Mouse (Mus musculus) cortical plate, adult 2 months (tissue): ENCODE measurements at regions not wholly inside any gene's neighbourhood (a gene's known extent, or its start where the extent isn't known, plus 50 kb on each side); places are given as distances from the start of the nearest gene placed in this dataset.

Experiments used
- H3K27ac ChIP-seq: fragments of 200-500 bp; 2 replicates; pipeline ENCODE4 v1.5.1; 2012; ENCODE audit warnings: low read length, control low read depth, inconsistent platforms; ENCODE audit not compliant: insufficient read depth
- H3K4me1 ChIP-seq: fragments of 200-500 bp; 2 replicates; pipeline ENCODE4 v1.6.1; 2011; ENCODE audit warnings: low read length; ENCODE audit not compliant: control insufficient read depth, insufficient read depth
- H3K4me3 ChIP-seq: fragments of 200-500 bp; 2 replicates; pipeline ENCODE4 v1.5.1; 2011; ENCODE audit warnings: mild to moderate bottlenecking, low read length, control low read depth; ENCODE audit not compliant: insufficient read depth
- CTCF ChIP-seq: fragments of 200-500 bp; IDR thresholded peaks from 2 replicates; pipeline ENCODE4 v1.5.1; 2011; ENCODE audit warnings: mild to moderate bottlenecking, control low read depth, low read length; ENCODE audit not compliant: insufficient read depth; ENCODE audit errors: extremely low read depth
- POLR2A ChIP-seq: fragments of 200-500 bp; IDR thresholded peaks from 2 replicates; pipeline ENCODE4 v1.6.1; 2011; ENCODE audit warnings: mild to moderate bottlenecking, low read length, control low read depth; ENCODE audit not compliant: insufficient read depth; ENCODE audit errors: extremely low read depth

DNA sequence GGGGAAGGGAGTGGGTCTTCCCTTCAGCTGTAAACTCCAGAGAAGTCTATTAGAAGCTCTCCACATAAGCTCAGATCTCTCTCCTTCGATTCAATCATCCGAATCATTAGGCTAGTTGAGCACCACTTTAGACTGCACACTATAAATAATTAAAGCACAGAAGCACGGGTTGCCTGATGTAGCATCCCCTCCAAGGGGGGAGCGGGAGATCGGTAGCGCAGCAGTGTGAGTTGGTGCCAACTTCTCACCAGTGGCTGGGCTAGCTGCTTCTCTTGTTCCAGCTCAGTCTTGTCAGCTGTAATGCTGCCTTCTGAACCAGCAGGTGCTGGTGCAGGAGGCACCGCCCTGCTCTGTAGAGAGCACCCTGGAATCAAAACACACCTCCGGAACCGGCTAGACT lies 78.6 kb downstream of the A830031A19Rik start:
- TF ChIP-seq POLR2A (no peak), CTCF (no peak)
- H3K27ac ChIP-seq, result no peak overlapping the region
- H3K4me1 ChIP-seq, result no peaks in the 10 kb centered on the region
- no peak overlapping the region for H3K4me3 ChIP-seq

DNA sequence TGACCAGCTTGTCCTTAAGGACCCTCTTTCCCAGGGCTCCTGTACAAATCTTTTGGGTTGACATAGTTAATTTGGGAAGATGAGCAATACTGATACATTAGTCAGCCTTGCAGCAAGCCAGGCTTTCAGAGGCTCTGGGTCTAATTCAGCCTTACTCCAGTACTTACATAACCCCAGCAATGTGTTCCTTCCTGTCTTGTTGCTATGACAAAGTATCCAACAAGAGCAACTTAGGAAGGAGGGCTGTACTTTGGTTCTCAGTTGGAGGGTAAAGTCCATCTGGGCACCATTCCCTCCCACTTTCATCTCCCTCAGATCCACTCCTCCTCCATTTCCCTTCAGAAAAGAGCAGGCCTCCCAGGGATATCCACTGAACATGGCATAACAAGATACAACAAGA lies 80.7 kb downstream of the A830031A19Rik start:
- Histone ChIP-seq H3K4me1 (no peaks in the 10 kb centered on the region), H3K4me3 (no peak overlapping the region), H3K27ac (no peak overlapping the region)
- no peak for TF ChIP-seq POLR2A
- no peak for TF ChIP-seq CTCF

DNA sequence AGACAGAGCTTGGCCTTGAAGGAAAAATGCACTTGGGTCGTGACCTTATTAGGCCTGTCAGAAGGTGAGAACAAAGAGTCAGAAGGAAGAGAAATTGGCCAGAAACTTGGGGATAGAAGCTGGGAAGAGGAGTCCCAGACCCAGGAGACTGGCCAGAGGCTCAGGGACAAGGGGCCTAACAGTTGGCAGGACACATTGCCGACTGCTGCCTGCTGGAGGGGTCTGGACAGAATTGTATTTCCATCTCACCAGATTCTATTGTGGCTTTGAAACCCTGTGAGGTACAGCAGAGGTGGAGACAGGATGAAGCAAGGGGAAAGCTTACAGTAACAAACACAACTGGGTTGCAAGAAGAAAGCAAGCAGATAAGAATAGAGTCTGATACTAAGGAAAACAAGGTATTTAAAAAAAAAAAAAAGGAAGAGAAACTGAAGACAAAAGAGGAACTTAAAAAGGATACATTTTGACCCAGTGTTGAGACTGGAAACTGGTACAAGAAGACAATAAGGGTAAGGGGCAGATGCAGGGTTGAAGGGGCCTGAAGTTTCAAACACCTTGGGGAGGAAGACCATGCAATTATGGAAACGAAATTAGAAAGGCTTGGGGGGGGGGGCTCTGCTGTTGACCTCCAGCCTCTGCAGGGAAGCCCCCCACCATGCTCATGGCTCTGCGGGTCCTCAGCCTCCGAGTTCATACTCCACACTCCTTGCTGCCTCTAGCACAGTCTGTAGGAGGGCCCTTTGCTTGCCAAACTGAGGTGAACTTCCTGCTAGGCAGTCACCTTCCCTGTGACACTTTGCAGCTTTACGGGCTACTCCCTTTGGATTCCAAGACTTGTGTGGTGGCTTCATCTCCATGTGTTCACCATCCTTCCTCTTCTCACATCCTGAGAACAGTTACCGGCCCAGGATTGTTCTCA lies 87.1 kb downstream of the A830031A19Rik start:
- TF ChIP-seq POLR2A, result no peak
- no peak for TF ChIP-seq CTCF
- Histone ChIP-seq H3K4me1 (no peaks in the 10 kb centered on the region), H3K4me3 (no peak overlapping the region), H3K27ac (no peak overlapping the region)

DNA sequence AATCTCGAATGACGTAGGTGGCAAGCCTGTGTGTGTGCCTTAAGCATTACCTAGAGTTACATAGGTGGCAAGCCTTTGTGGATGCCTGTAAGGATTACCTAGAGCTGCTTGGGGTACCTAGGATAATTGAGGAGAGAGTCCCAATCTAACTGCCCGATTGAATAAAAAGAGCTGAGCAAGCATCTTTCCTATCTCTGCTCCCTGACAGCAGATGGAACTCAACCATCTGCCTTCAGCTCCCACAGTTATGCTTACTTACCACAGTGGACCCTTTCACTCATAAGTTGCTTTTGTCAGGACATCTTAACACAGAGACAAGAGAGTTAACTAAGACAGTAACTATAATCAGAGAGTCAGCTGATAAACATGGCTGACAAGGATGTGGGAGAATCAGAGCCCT lies 89.6 kb downstream of the A830031A19Rik start:
- H3K4me1 ChIP-seq, result no peaks in the 10 kb centered on the region
- H3K4me3 ChIP-seq, result no peak overlapping the region
- TF ChIP-seq POLR2A (no peak), CTCF (no peak)
- H3K27ac ChIP-seq, result no peak overlapping the region

DNA sequence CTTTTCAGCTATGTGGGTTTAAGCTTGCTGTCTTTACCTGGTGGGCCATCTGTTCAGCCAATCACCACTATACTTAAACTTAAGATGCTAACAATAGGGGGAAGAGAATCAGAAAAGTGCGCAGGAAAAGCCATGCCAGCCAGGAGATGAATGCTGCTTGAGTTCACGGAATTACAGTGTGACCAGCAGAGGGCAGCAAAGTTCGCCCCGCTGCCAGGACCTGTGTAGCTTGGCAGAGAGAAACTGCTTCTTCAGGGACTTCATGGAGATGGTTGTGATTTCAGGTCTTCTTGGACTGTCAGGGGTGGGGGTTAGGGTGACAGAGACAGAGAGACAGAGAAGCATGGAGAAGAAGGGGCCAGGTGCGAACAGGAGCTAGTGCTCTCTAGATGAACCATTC lies 84.3 kb upstream of the Papolg start:
- TF ChIP-seq CTCF (peak; percentile 87), POLR2A (no peak)
- no peak overlapping the region for H3K27ac ChIP-seq
- peaks cover 4% of the 10 kb centered on the region for H3K4me1 ChIP-seq
- no peak overlapping the region for H3K4me3 ChIP-seq

DNA sequence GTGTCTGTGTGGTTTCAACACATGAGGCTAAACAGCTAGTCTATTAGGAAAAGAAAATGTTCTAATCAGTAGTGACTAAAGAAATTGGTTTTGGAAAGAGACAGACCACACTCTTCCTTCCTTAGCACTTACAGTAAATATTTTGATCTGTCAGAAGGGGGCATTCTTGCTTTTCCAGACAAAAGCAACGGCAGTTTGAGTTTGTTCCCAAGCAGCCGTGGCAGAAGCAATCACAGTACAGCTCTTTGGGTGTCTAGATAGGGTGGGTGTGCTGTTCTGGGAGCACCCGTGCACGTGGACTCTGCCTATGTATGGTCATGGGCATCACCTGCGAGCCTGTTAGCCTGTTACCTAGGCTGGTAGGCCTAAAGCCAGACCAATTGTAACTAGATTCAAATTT lies 83.2 kb upstream of the Papolg start:
- H3K4me3 ChIP-seq, result no peak overlapping the region
- peaks cover 4% of the 10 kb centered on the region for H3K4me1 ChIP-seq
- H3K27ac ChIP-seq, result no peak overlapping the region
- TF ChIP-seq POLR2A (no peak), CTCF (peak; percentile 26)

DNA sequence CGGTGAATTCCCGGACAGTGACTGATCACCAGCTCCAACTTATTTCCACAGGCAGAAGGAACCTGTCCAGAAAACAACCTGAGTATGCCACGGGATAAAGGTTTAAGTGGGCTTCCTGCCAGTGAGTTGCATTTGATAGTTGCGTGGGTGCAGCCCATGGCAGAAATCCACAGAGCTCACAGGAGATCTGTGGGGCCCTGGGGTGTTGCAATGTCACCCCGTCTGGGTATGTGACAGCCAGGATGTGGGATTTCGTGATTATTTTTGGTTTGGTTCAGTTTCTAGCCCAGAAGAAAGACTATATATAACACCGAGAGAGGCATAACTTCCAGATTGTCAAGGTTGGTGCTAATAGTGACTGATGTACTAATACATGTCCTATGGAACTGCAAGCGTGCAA lies 82.0 kb upstream of the Papolg start:
- TF ChIP-seq POLR2A, result no peak
- TF ChIP-seq CTCF, result no peak
- Histone ChIP-seq H3K4me1 (peaks cover 4% of the 10 kb centered on the region), H3K4me3 (no peak overlapping the region), H3K27ac (0 out of 2 replicates have a peak overlapping the region, but pooled peaks have one; percentile 39)

DNA sequence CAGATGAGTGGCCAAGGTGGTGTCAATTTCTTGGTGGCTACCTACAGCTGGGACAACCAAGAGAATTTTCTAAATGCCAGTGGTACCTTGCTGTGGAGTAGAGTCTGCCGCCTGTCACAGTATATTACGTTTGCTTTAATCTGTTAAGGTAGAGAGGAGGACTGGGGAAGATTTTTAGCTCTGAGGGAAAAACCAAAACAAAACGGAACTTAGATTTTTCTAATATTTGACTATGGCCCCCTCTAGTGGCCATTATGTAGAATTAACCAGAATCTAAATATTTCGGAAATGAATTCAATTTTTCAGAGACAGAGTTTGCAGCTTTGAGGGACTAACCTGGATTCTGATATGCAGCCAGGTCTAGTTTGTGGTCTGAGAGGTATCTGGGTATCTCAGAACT lies 59.3 kb upstream of the Papolg start:
- Histone ChIP-seq H3K4me3 (no peak overlapping the region), H3K27ac (no peak overlapping the region), H3K4me1 (no peaks in the 10 kb centered on the region)
- TF ChIP-seq POLR2A (no peak), CTCF (no peak)

DNA sequence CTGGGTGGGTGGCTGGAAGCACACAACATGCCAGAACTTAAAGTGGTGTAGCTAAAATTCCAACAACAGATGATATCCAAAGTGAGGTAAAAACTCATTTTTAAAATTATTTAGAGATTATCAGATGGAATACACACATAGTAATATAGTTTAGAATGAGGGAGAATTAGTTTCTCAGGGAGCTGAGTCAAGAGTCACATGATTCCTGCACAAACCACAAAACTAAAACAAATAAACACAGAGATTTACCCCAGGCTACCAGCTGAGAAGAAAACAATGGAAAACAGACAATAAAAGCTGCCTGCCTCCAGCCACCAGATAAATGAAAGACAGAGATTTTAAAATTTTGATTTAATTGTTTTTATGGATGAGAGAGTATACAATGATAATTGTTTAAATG lies 50.9 kb upstream of the Papolg start:
- TF ChIP-seq CTCF, result no peak
- no peak for TF ChIP-seq POLR2A
- Histone ChIP-seq H3K27ac (no peak overlapping the region), H3K4me1 (no peaks in the 10 kb centered on the region)

More for the DNA sequence above, 50.9 kb upstream of the Papolg start:
- no peak overlapping the region for H3K4me3 ChIP-seq
